Mouse (Mus musculus) forebrain, embryonic 14.5 days (tissue): ENCODE measurements at regions not wholly inside any gene's neighbourhood (a gene's known extent, or its start where the extent isn't known, plus 50 kb on each side); places are given as distances from the start of the nearest gene placed in this dataset.

ENCODE experiments used
- ATAC-seq: fragments of 200-750 bp; cut with Nextera tagmentation; 2 replicates; pipeline ENCODE4 v1.8.0; 2017; ENCODE audit warnings: mild to moderate bottlenecking, moderate library complexity
- DNase-seq: peaks from one replicate; pipeline ENCODE4 v3.0.0-alpha.2; 2015; ENCODE audit warnings: low spot score
- H3K27ac ChIP-seq: fragments of 300-500 bp; sonication (generic); 2 replicates; pipeline ENCODE4 v1.5.1; 2014; ENCODE audit warnings: low read depth, mild to moderate bottlenecking, control low read depth, low read length, moderate library complexity
- H3K27me3 ChIP-seq: fragments of 300-500 bp; sonication (generic); replicated peaks from 2 replicates; pipeline ENCODE4 v1.6.1; 2014; ENCODE audit warnings: low read length, control low read depth, mixed read lengths; ENCODE audit not compliant: control insufficient read depth, insufficient read depth
- H3K36me3 ChIP-seq: fragments of 300-500 bp; sonication (generic); 2 replicates; pipeline ENCODE4 v1.6.1; 2014; ENCODE audit warnings: low read length, control low read depth; ENCODE audit not compliant: control insufficient read depth, insufficient read depth
- H3K4me1 ChIP-seq: fragments of 300-500 bp; sonication (generic); 2 replicates; pipeline ENCODE4 v1.6.1; 2014; ENCODE audit warnings: antibody characterized with exemption, low read length, control low read depth; ENCODE audit not compliant: control insufficient read depth, insufficient read depth
- H3K4me2 ChIP-seq: fragments of 300-500 bp; sonication (generic); 2 replicates; pipeline ENCODE4 v1.6.1; 2014; ENCODE audit warnings: mild to moderate bottlenecking, control low read depth, low read length
- H3K4me3 ChIP-seq: fragments of 300-500 bp; sonication (generic); 2 replicates; pipeline ENCODE4 v1.5.1; 2014; ENCODE audit warnings: low read depth, low read length, control low read depth
- H3K9ac ChIP-seq: fragments of 300-500 bp; sonication (generic); 2 replicates; pipeline ENCODE4 v1.6.1; 2014; ENCODE audit warnings: mild to moderate bottlenecking, low read length, control low read depth, moderate library complexity
- H3K9me3 ChIP-seq: fragments of 300-500 bp; sonication (generic); replicated peaks from 2 replicates; pipeline ENCODE4 v1.6.1; 2016; ENCODE audit warnings: low read length, control low read depth, mixed read lengths; ENCODE audit not compliant: control insufficient read depth
- WGBS: fragments of 180-500 bp; shearing (Covaris S2); extraction: QIAGEN DNeasy Blood & Tissue Kit; methylation state at CpG from one replicate; pipeline ENCODE4 v1.1.7; 2014; 5-methylcytosine and 5-hydroxymethylcytosine counted together

- peak; percentile 37; the same call in 1 of the 2 replicates for ATAC-seq
- no peak overlapping the region for H3K4me3 ChIP-seq
- H3K9me3 ChIP-seq: no peaks in the 10 kb centered on the region
- peak; percentile 5 for DNase-seq
- 36% methylated on average over 1 of the region's 1 CpGs for WGBS
- H3K4me2 ChIP-seq: no peak overlapping the region
- no peaks in the 10 kb centered on the region for H3K27me3 ChIP-seq
- no peaks in the 10 kb centered on the region for H3K36me3 ChIP-seq
- H3K9ac ChIP-seq: no peak overlapping the region
- no peaks in the 10 kb centered on the region for H3K4me1 ChIP-seq
- no peak overlapping the region for H3K27ac ChIP-seq
These were observed 457.3 kb upstream of the Isx start for GRCm38 (mm10) chr8:74415671-74416070.
